Mouse (Mus musculus): ENCODE measurements at regions not wholly inside any gene's neighbourhood (a gene's known extent, or its start where the extent isn't known, plus 50 kb on each side); places are given as distances from the start of the nearest gene placed in this dataset.

GRCm38 (mm10) chr13:80652967-80653539 is 230.1 kb upstream of the Arrdc3 start:
- no peak for TF ChIP-seq CTCF (IDR thresholded peaks at IDR 0.05 in 2 of 3, conservative IDR thresholded peaks at IDR 0.05 in 1 of 3; ENCODE audit: control insufficient read depth in 1 of 3, insufficient read depth in 1 of 3, low read depth in 2 of 3, low read length in 3 of 3, poor library complexity in 1 of 3, severe bottlenecking in 1 of 3)
- TF ChIP-seq MAFK (IDR thresholded peaks at IDR 0.05; ENCODE audit: borderline replicate concordance, low read depth, low read length), result no peak
- no peak for TF ChIP-seq NRF1 (IDR thresholded peaks at IDR 0.05; ENCODE audit: insufficient read depth, low read depth, low read length, poor library complexity, severe bottlenecking)
